Mouse (Mus musculus): ENCODE measurements around the gene Wnt16. TPM values are rescaled to one million over a fixed set of nuclear protein-coding genes. Genes with fewer than 3 reads are reported as not detected.

Gene Wnt16
- polyA plus RNA-seq, 1 experiment, result not detected

GRCm38 (mm10) chr6:22269840-22270521, 18.0 kb upstream of the Wnt16 start:
- TF ChIP-seq CTCF (IDR thresholded peaks at IDR 0.05; ENCODE audit: insufficient read depth, low read depth, low read length), result no peak
- TF ChIP-seq POLR2A (IDR thresholded peaks at IDR 0.05; ENCODE audit: insufficient read depth, low read depth, low read length), result no peak
- WGBS, result 50% methylated on average over 8 of the region's 8 CpGs
- no peaks in the 10 kb centered on the region for H3K4me1 ChIP-seq (ENCODE audit: control insufficient read depth, insufficient read depth, low read length)
- H3K4me3 ChIP-seq (ENCODE audit: insufficient read depth, low read depth, low read length), result no peak overlapping the region
- no peak overlapping the region for H3K27ac ChIP-seq (ENCODE audit: insufficient read depth, low read depth, low read length)

GRCm38 (mm10) chr6:22277941-22278340, 10.1 kb upstream of the Wnt16 start:
- peaks cover 3% of the 10 kb centered on the region; the same call in 1 of the 2 replicates for H3K4me1 ChIP-seq (ENCODE audit: control insufficient read depth, insufficient read depth, low read length)
- 93% methylated on average over 3 of the region's 3 CpGs for WGBS
- H3K4me3 ChIP-seq (ENCODE audit: insufficient read depth, low read depth, low read length), result no peak overlapping the region
- H3K27ac ChIP-seq (ENCODE audit: insufficient read depth, low read depth, low read length), result no peak overlapping the region
- no peak for TF ChIP-seq CTCF (IDR thresholded peaks at IDR 0.05; ENCODE audit: insufficient read depth, low read depth, low read length)

DNA sequence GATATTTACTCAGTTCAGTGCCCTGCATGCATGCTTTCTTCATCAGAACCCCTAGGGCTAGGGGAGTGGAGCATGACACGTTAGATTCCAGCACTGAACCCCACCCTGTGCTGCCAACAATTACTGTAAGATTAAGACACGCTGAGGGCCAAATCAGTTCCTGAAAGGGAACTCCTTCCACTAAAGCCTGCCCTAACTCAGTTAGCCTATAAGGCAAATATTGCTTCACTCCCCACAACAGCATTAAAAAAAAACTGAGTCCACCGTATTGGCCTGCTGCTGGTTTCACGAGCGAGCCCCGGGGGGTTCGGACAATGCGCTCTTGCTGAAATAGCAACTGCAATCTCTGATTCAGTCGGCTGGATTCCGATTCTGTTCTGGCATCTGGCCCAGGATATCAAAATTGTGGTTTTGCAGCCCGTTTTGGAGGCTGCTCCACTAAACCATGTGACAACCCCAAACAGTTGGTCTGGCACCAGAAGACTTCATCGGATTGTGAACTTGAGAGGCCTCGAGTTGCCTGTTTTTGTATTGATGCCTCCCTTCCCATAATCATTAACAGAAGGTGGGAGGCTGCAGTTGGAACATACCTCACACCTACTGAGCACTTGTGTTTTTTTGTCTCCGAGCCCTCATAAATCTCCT, 7.7 kb upstream of the Wnt16 start:
- no peak for TF ChIP-seq CTCF (IDR thresholded peaks at IDR 0.05; ENCODE audit: insufficient read depth, low read depth, low read length)
- TF ChIP-seq POLR2A (IDR thresholded peaks at IDR 0.05; ENCODE audit: insufficient read depth, low read depth, low read length), result no peak
- 24% methylated on average over 14 of the region's 14 CpGs for WGBS
- Histone ChIP-seq H3K4me3 (ENCODE audit: insufficient read depth, low read depth, low read length) (no peak overlapping the region), H3K4me1 (ENCODE audit: control insufficient read depth, insufficient read depth, low read length) (peaks cover 3% of the 10 kb centered on the region; the same call in 1 of the 2 replicates), H3K27ac (ENCODE audit: insufficient read depth, low read depth, low read length) (no peak overlapping the region)

DNA sequence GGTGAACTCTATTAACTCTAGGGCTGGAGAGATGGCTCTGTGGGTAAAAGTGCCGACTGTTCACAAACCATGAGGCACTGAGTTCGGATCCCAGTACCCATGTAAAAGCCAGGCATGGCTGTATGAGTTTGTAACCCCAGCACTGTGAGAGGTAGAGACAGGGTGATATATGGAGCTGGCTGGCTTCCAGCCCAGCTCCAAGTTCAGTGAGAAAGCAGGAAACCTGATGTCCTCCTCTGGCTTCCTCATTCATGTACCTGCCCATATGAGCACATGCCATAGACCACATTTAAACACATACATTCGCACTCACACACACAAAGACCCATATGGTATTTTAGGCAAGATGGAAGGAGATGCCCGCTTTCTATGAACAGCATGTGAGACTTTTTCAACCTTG, 5.6 kb upstream of the Wnt16 start:
- TF ChIP-seq POLR2A (IDR thresholded peaks at IDR 0.05; ENCODE audit: insufficient read depth, low read depth, low read length) (no peak), CTCF (IDR thresholded peaks at IDR 0.05; ENCODE audit: insufficient read depth, low read depth, low read length) (no peak)

GRCm38 (mm10) chr6:22288737-22289460, 872 bp downstream of the Wnt16 start:
- TF ChIP-seq POLR2A (IDR thresholded peaks at IDR 0.05; ENCODE audit: insufficient read depth, low read depth, low read length) (no peak), CTCF (IDR thresholded peaks at IDR 0.05; ENCODE audit: insufficient read depth, low read depth, low read length) (no peak)
- Histone ChIP-seq H3K4me1 (ENCODE audit: control insufficient read depth, insufficient read depth, low read length) (peaks cover 20% of the 10 kb centered on the region), H3K27ac (ENCODE audit: insufficient read depth, low read depth, low read length) (no peak overlapping the region), H3K4me3 (ENCODE audit: insufficient read depth, low read depth, low read length) (peak overlapping the region; percentile 31)
- WGBS, result 1% methylated on average over 38 of the region's 38 CpGs

More for the DNA sequence above, 5.6 kb upstream of the Wnt16 start:
- Histone ChIP-seq H3K4me1 (ENCODE audit: control insufficient read depth, insufficient read depth, low read length) (peaks cover 3% of the 10 kb centered on the region; the same call in 1 of the 2 replicates), H3K27ac (ENCODE audit: insufficient read depth, low read depth, low read length) (no peak overlapping the region), H3K4me3 (ENCODE audit: insufficient read depth, low read depth, low read length) (no peak overlapping the region)
- 94% methylated on average over 4 of the region's 4 CpGs for WGBS

GRCm38 (mm10) chr6:22289461-22290021, 1.5 kb downstream of the Wnt16 start:
- no peak overlapping the region for H3K4me3 ChIP-seq (ENCODE audit: insufficient read depth, low read depth, low read length)
- H3K27ac ChIP-seq (ENCODE audit: insufficient read depth, low read depth, low read length), result no peak overlapping the region
- peaks cover 20% of the 10 kb centered on the region for H3K4me1 ChIP-seq (ENCODE audit: control insufficient read depth, insufficient read depth, low read length)
- 8% methylated on average over 21 of the region's 21 CpGs for WGBS
- TF ChIP-seq CTCF (IDR thresholded peaks at IDR 0.05; ENCODE audit: insufficient read depth, low read depth, low read length) (no peak), POLR2A (IDR thresholded peaks at IDR 0.05; ENCODE audit: insufficient read depth, low read depth, low read length) (no peak)

- Histone ChIP-seq H3K4me1 (ENCODE audit: control insufficient read depth, insufficient read depth, low read length) (peaks cover 20% of the 10 kb centered on the region), H3K4me3 (ENCODE audit: insufficient read depth, low read depth, low read length) (no peak overlapping the region), H3K27ac (ENCODE audit: insufficient read depth, low read depth, low read length) (no peak overlapping the region)
- TF ChIP-seq CTCF (IDR thresholded peaks at IDR 0.05; ENCODE audit: insufficient read depth, low read depth, low read length) (no peak), POLR2A (IDR thresholded peaks at IDR 0.05; ENCODE audit: insufficient read depth, low read depth, low read length) (no peak)
- 88% methylated on average over 8 of the region's 8 CpGs for WGBS
Measured at GRCm38 (mm10) chr6:22290790-22291189, 2.8 kb downstream of the Wnt16 start.

DNA sequence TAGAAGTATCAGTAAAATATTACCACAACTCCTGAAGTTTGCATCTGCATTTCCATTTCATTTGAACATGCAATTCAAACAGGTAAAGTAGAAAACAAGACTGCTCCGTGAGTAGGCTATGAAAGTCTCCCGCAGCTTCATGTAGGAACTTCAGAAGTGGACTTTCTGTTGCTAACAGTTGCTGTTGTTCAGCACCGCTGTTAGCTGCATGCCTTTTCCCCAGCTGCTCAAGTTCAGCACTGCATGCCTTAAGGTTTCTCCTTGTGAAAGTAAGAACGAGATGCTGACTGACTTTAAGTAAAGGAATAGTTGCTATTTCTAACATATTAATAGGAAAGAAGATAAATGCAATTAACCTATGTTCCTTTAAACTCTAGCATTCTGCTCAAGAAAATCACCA, 4.0 kb downstream of the Wnt16 start:
- no peak overlapping the region for H3K27ac ChIP-seq (ENCODE audit: insufficient read depth, low read depth, low read length)
- 62% methylated on average over 4 of the region's 4 CpGs for WGBS
- H3K4me1 ChIP-seq (ENCODE audit: control insufficient read depth, insufficient read depth, low read length), result peaks cover 20% of the 10 kb centered on the region
- TF ChIP-seq CTCF (IDR thresholded peaks at IDR 0.05; ENCODE audit: insufficient read depth, low read depth, low read length) (no peak), POLR2A (IDR thresholded peaks at IDR 0.05; ENCODE audit: insufficient read depth, low read depth, low read length) (no peak)
- no peak overlapping the region for H3K4me3 ChIP-seq (ENCODE audit: insufficient read depth, low read depth, low read length)

GRCm38 (mm10) chr6:22293922-22294321, 5.9 kb downstream of the Wnt16 start:
- TF ChIP-seq POLR2A (IDR thresholded peaks at IDR 0.05; ENCODE audit: insufficient read depth, low read depth, low read length), result no peak
- no peak for TF ChIP-seq CTCF (IDR thresholded peaks at IDR 0.05; ENCODE audit: insufficient read depth, low read depth, low read length)
- no peak overlapping the region for H3K4me3 ChIP-seq (ENCODE audit: insufficient read depth, low read depth, low read length)
- no peak overlapping the region for H3K27ac ChIP-seq (ENCODE audit: insufficient read depth, low read depth, low read length)
- 37% methylated on average over 3 of the region's 3 CpGs for WGBS
- H3K4me1 ChIP-seq (ENCODE audit: control insufficient read depth, insufficient read depth, low read length), result peaks cover 8% of the 10 kb centered on the region
